Mouse (Mus musculus) intestine, embryonic 16.5 days (tissue): ENCODE data around the gene Wap. TPM values are rescaled to one million over a fixed set of nuclear protein-coding genes. Genes with fewer than 3 reads are reported as not detected.

Experiments used
- ATAC-seq: fragments of 200-750 bp; cut with Nextera tagmentation; 2 replicates; pipeline ENCODE4 v1.8.0; 2017; ENCODE audit warnings: moderate TSS enrichment, moderate library complexity
- H3K27ac ChIP-seq: fragments of 300-500 bp; sonication (generic); 2 replicates; pipeline ENCODE4 v1.5.1; 2014; ENCODE audit warnings: mild to moderate bottlenecking, low read length
- H3K27me3 ChIP-seq: fragments of 300-500 bp; sonication (generic); replicated peaks from 2 replicates; pipeline ENCODE4 v1.6.1; 2014; ENCODE audit warnings: low read length, control low read depth, mixed read lengths; ENCODE audit not compliant: control insufficient read depth, insufficient read depth
- H3K36me3 ChIP-seq: fragments of 300-500 bp; sonication (generic); 2 replicates; pipeline ENCODE4 v1.6.1; 2014; ENCODE audit warnings: low read length, control low read depth; ENCODE audit not compliant: control insufficient read depth, insufficient read depth
- H3K4me1 ChIP-seq: fragments of 300-500 bp; sonication (generic); 2 replicates; pipeline ENCODE4 v1.6.1; 2014; ENCODE audit warnings: low read length, control low read depth, mixed read lengths; ENCODE audit not compliant: control insufficient read depth, insufficient read depth
- H3K4me2 ChIP-seq: fragments of 300-500 bp; sonication (generic); 2 replicates; pipeline ENCODE4 v1.6.1; 2014; ENCODE audit warnings: low read depth, low read length, control low read depth
- H3K4me3 ChIP-seq: fragments of 300-500 bp; sonication (generic); 2 replicates; pipeline ENCODE4 v1.5.1; 2014; ENCODE audit warnings: mild to moderate bottlenecking, low read length
- H3K9ac ChIP-seq: fragments of 300-500 bp; sonication (generic); 2 replicates; pipeline ENCODE4 v1.6.1; 2014; ENCODE audit warnings: low read depth, low read length
- H3K9me3 ChIP-seq: fragments of 300-500 bp; sonication (generic); 2 replicates; pipeline ENCODE4 v1.6.1; 2016; ENCODE audit warnings: low read length, control low read depth; ENCODE audit not compliant: control insufficient read depth
- WGBS: fragments of 180-500 bp; shearing (Covaris S2); extraction: QIAGEN DNeasy Blood & Tissue Kit; methylation state at CpG from one replicate; pipeline ENCODE4 v1.1.7; 2014; 5-methylcytosine and 5-hydroxymethylcytosine counted together
- polyA plus RNA-seq: library from polyadenylated mRNA; unstranded; fragments of >200 nt; fragmentation: Nextera tagmentation; extraction: Ambion mirVana; gene quantifications from 2 replicates; pipeline ENCODE4 v1.2.1, GENCODE M21; 2015

The Wap gene
- polyA plus RNA-seq, 1 experiment from 2014 or later: not detected

DNA sequence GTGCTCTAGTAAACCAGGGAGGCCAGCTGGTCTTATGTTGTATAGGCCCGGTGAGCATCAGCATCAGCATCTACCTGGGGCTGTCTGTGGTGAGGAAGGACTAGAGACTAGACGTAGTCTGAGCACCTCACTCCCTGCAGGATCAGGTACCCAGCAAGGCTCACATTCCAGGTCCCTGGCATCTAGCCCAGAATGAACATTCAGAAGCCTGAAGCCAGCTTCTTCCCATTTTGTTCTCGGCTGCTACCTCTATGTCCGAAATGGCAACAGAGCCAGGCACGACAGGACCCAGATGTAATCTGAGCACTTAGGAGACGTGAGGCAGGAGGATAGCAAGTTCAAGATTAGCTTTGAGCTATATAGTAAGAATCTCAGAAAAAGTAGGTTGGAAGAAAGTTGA lies 43.6 kb downstream of the Wap start:
- Histone ChIP-seq H3K9ac (no peak overlapping the region), H3K4me3 (no peak overlapping the region), H3K9me3 (no peaks in the 10 kb centered on the region), H3K36me3 (peaks cover 44% of the 10 kb centered on the region), H3K27me3 (no peaks in the 10 kb centered on the region), H3K4me2 (no peak overlapping the region), H3K4me1 (peaks cover 14% of the 10 kb centered on the region), H3K27ac (no peak overlapping the region)
- ATAC-seq: no peak
- 76% methylated on average over 6 of the region's 6 CpGs for WGBS

DNA sequence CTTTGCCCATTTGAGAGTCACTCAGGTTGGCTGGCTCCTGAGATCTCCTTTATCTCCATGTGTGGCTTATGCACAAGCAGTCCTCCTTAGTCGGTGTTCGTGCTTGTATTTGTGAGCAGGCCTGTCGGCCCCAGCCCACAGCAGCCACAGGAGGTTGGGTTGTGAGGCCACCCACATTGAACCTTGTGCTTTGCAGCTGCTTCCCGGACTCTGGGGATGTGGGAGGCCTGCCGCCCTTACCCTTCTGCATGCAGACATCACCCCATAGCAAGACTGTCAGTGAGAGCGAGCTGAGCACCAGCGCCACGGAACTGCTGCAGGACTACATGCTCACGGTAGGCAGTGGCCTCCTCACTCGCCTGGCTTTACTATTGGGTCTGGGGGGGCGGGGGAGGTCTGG lies 45.0 kb downstream of the Wap start:
- Histone ChIP-seq H3K4me3 (no peak overlapping the region), H3K9me3 (no peaks in the 10 kb centered on the region), H3K4me1 (0 out of 2 replicates have a peak, but pooled peaks cover 5% of the 10 kb centered on the region), H3K4me2 (no peak overlapping the region), H3K36me3 (peaks cover 52% of the 10 kb centered on the region), H3K27ac (peak overlapping the region; percentile 18; the same call in 1 of the 2 replicates), H3K27me3 (no peaks in the 10 kb centered on the region), H3K9ac (no peak overlapping the region)
- WGBS: 56% methylated on average over 11 of the region's 11 CpGs
- no peak for ATAC-seq

DNA sequence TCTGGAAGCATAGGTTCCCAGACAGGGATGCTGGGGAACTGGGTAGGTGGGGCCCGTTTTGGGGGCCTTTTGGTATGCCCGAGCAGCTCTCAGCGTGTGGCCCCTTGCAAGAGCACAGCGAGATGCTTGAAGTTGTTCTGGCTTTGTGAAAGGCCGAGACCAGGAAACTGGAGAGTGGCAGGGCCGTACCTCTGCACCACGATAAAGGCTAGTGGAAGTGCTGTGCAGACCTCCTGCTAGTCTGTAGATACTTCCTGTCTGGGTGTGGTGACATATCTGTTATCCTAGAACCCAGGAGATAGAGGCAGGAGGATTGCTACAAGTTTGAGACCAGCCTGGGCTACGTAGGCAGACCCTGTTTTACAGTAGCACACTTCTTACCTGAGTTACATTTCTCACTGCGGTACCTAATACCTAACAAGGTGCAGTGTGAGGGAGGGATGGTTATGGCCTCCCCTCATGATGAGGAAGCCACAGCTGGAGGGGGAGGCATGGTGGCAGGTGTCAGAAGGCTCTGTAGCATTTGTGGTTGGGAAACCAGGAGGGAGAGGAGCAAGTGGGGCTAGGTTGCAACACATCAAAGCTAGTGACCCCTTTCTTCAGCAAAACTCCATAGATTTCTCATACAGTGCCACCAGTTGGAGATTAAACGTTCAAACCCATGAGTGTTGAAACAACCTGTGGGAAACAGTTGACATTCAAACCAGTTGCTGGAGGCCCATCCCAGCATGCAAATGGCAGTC lies 47.3 kb downstream of the Wap start:
- no peak overlapping the region for H3K27ac ChIP-seq
- 84% methylated on average over 10 of the region's 10 CpGs for WGBS
- no peak for ATAC-seq
- H3K9ac ChIP-seq: no peak overlapping the region
- no peak overlapping the region for H3K4me3 ChIP-seq
- H3K9me3 ChIP-seq: no peaks in the 10 kb centered on the region
- H3K4me1 ChIP-seq: no peaks in the 10 kb centered on the region; the same call in 1 of the 2 replicates
- H3K4me2 ChIP-seq: no peak overlapping the region
- H3K36me3 ChIP-seq: peaks cover 49% of the 10 kb centered on the region
- no peaks in the 10 kb centered on the region for H3K27me3 ChIP-seq

DNA sequence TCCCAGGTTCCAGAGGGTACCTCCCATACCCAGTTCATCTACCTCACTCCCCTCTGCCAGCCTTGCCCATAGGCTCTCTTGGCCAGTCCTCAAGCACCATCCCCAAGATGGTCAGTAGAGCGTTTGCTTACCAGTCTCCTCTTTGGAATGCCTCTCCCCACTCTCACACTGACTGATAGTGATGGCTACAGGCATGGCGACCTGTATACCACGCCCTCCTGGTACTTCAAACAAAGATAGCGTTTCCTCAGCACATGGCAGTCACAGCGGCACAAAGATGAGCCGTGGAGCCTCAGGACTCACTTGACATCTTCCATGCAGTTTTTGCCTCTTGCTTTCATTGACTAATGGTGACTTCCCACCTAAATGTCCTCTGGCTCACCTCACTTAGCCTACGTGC lies 48.6 kb downstream of the Wap start:
- H3K36me3 ChIP-seq: peaks cover 42% of the 10 kb centered on the region
- no peak overlapping the region for H3K4me2 ChIP-seq

DNA sequence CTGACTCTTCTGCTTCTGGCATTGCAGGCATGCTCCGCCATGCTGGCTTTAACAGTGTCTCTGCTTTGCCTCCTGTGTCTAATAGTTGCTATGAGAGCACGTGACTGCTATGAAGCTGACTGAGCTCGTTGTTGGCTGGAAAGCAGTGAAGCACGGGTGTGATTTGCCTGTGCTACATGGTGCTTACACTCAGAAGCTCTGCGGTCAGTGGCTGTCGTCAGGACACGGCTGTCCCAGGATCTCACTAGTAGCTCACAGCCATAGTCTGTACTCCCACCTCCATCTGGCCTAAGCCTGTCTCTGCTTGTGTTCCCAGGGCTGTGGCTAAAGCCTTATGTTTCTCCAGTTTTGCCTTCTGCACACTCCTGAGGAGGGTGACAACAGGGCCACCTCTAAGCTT lies 50.1 kb downstream of the Wap start:
- no peaks in the 10 kb centered on the region for H3K27me3 ChIP-seq
- ATAC-seq: no peak
- no peak overlapping the region for H3K9ac ChIP-seq
- H3K27ac ChIP-seq: no peak overlapping the region
- H3K9me3 ChIP-seq: no peaks in the 10 kb centered on the region
- no peak overlapping the region for H3K4me2 ChIP-seq
- no peaks in the 10 kb centered on the region; the same call in 1 of the 2 replicates for H3K4me1 ChIP-seq
- 87% methylated on average over 7 of the region's 7 CpGs for WGBS
- H3K4me3 ChIP-seq: no peak overlapping the region
- H3K36me3 ChIP-seq: peaks cover 41% of the 10 kb centered on the region

More for the DNA sequence above, 48.6 kb downstream of the Wap start:
- 83% methylated on average over 7 of the region's 7 CpGs for WGBS
- no peak overlapping the region for H3K27ac ChIP-seq
- no peaks in the 10 kb centered on the region for H3K27me3 ChIP-seq
- no peaks in the 10 kb centered on the region for H3K9me3 ChIP-seq
- H3K9ac ChIP-seq: no peak overlapping the region
- no peaks in the 10 kb centered on the region; the same call in 1 of the 2 replicates for H3K4me1 ChIP-seq
- ATAC-seq: no peak
- no peak overlapping the region for H3K4me3 ChIP-seq

DNA sequence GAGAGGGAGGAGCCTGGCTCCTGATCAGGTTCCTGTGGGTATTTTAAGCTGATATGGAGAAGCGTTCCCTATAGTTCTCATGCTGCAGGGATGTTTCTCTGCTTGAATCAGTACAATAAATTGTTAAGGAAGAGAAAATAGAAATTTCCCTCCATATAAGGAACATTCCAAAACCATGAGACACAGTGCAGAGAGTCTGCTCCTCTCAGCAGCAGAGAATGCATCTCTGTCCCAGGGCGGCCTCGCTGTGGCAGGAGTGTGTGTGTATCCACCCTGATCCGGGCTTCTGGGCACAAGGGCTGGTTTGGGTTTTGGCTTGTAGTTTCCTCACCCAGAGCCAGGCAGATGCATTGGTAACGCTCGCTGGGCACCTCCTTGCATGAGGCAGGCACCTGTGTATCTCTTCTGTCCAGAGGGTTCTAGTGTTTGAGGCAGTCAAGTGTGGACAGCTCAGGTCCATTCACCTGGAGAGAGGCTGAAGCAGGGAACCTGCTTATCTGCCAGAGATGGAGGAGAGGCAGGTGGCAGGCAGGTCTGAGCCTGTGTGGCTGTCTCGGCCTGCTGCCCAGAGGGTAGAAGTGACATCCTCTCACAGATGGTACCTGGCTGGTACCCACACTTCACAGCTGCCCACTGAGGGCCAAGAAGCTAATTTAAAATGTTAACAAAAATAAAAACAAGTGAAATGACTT lies 51.0 kb downstream of the Wap start:
- H3K9ac ChIP-seq: no peak overlapping the region
- no peak overlapping the region for H3K4me3 ChIP-seq
- H3K4me1 ChIP-seq: no peaks in the 10 kb centered on the region; the same call in 1 of the 2 replicates
- no peaks in the 10 kb centered on the region for H3K27me3 ChIP-seq
- H3K27ac ChIP-seq: peak overlapping the region; percentile 73
- no peak overlapping the region for H3K4me2 ChIP-seq
- WGBS: 72% methylated on average over 7 of the region's 7 CpGs
- H3K9me3 ChIP-seq: no peaks in the 10 kb centered on the region
- H3K36me3 ChIP-seq: peaks cover 32% of the 10 kb centered on the region
- peak; percentile 71; the same call in 1 of the 2 replicates for ATAC-seq

DNA sequence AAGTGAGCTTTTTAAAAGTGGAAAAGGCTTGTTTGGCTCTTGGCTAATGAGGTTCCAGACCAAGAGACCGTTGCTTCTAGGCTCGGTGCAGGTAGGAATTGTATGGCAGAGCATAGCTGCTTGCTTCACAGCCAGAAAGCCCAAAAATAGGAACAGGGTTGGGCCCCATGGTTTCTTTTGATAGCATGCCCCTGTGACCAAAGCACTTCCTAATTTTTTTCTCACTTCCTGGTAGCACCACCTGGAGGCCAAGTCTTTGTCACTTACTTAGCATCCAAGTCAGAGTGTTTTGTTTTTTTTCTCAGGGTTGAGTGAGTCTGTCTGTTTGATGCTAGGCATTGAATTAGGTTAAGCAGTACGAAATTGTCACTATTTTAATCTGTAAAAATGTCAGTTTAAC lies 51.8 kb downstream of the Wap start:
- Histone ChIP-seq H3K9ac (no peak overlapping the region), H3K4me2 (no peak overlapping the region), H3K27me3 (no peaks in the 10 kb centered on the region), H3K4me3 (no peak overlapping the region), H3K36me3 (peaks cover 26% of the 10 kb centered on the region), H3K27ac (peak overlapping the region; percentile 73; the same call in 1 of the 2 replicates), H3K9me3 (no peaks in the 10 kb centered on the region), H3K4me1 (no peaks in the 10 kb centered on the region; the same call in 1 of the 2 replicates)
- 87% methylated on average over 3 of the region's 3 CpGs for whole genome bisulfite sequencing
- ATAC-seq: no peak

DNA sequence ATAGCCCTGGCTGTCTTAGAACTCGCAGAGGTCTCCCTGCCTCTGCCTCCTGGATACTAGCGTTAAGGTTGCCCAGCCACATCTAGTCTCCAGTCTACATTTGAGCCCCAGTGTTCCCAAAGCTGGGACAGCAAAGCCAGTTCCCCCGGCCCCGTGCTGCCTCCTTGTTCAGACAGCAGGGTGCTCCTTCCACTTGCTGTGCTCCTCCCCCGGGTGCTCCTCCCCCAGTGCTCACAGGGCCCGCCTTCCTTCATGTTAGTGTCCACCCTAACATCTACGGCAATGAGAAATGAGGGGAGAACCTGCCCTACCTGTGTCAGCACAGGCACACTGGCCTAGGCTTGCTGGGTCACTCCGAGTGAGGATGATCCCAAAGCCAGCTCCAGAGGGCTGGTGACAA lies 52.7 kb downstream of the Wap start:
- H3K27ac ChIP-seq: no peak overlapping the region
- WGBS: 94% methylated on average over 8 of the region's 8 CpGs
- no peak for ATAC-seq

More for the DNA sequence above, 52.7 kb downstream of the Wap start:
- H3K4me2 ChIP-seq: no peak overlapping the region
- no peaks in the 10 kb centered on the region; the same call in 1 of the 2 replicates for H3K4me1 ChIP-seq
- H3K36me3 ChIP-seq: peaks cover 17% of the 10 kb centered on the region
- H3K9ac ChIP-seq: no peak overlapping the region
- H3K27me3 ChIP-seq: no peaks in the 10 kb centered on the region
- no peak overlapping the region for H3K4me3 ChIP-seq
- no peaks in the 10 kb centered on the region for H3K9me3 ChIP-seq
